Mouse (Mus musculus) heart, adult 2 months (tissue): Measurements from ENCODE around the gene Cntrob.

Source experiments
- CTCF ChIP-seq: fragments of 200-600 bp; IDR thresholded peaks from 2 replicates; pipeline ENCODE4 v1.8.1; 2022; ENCODE audit warnings: antibody characterized with exemption, mild to moderate bottlenecking, moderate library complexity
- EP300 ChIP-seq: fragments of 200-500 bp; IDR thresholded peaks from 2 replicates; pipeline ENCODE4 v1.6.1; 2011; ENCODE audit warnings: low read depth, low read length, control low read depth; ENCODE audit not compliant: insufficient read depth
- POLR2A ChIP-seq: fragments of 200-500 bp; IDR thresholded peaks from 2 replicates; pipeline ENCODE4 v1.6.1; 2011; ENCODE audit warnings: mild to moderate bottlenecking, low read depth, low read length, control low read depth; ENCODE audit not compliant: insufficient read depth

- TF ChIP-seq CTCF (no peak), POLR2A (no peak), EP300 (no peak)
Measured at GRCm38 (mm10) chr11:69253131-69253530, 70.4 kb downstream of the Cntrob start.
